30 mouse cellular contexts compared by ENCODE assay signal in the genomic region with DNA sequence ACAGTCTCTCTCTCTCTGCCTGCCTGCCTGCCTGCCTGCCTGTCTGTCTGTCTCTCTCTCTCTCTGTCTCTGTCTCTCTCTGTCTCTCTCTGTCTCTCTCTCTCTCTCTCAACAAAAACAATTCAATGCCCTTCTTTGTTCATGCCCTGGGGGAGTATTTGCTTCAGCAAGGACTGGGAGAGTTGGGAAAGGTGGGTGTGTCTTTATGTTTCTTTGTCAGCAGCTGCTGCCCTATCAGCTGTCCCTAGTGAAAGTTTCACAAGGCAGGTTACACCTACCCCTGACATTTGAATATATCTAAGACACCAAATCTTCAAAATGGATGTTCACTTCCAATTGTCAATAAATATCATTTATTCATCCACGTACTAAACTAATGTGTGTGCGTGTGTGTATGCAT. TPM values are rescaled to one million over a fixed set of nuclear protein-coding genes. Genes with fewer than 3 reads are reported as not detected.
"Had no signal": no experiment of that assay in that cellular context is flagged by ENCODE, and none has a peak within 500 bp of the region (broad histone marks: within the 10 kb centered on the region; RNA-seq: fewer than 3 reads in every experiment).

No protein-coding gene starts in this region.

- H3K9ac ChIP-seq: heart, embryonic 12.5 days; hindbrain, embryonic 13.5 days; hindbrain, embryonic 15.5 days; intestine, embryonic 15.5 days; limb, embryonic 12.5 days; liver, embryonic 13.5 days; liver, embryonic 15.5 days; liver, postnatal 0 days had no signal

- H3K9me3 ChIP-seq: heart, embryonic 10.5 days; heart, embryonic 12.5 days; hindbrain, embryonic 13.5 days; hindbrain, embryonic 15.5 days; intestine, embryonic 15.5 days; limb, embryonic 10.5 days; limb, embryonic 12.5 days; liver, embryonic 13.5 days; liver, embryonic 15.5 days had no signal

- H3K4me3 ChIP-seq: heart, embryonic 10.5 days; heart, embryonic 12.5 days; hindbrain, embryonic 13.5 days; hindbrain, embryonic 15.5 days; intestine, embryonic 15.5 days; layer of hippocampus, adult 2 months; limb, embryonic 10.5 days; limb, embryonic 12.5 days; liver, embryonic 13.5 days; liver, embryonic 15.5 days had no signal

- H3K4me2 ChIP-seq: heart, embryonic 12.5 days; hindbrain, embryonic 13.5 days; hindbrain, embryonic 15.5 days; intestine, embryonic 15.5 days; limb, embryonic 12.5 days; liver, embryonic 11.5 days; liver, embryonic 13.5 days; liver, embryonic 15.5 days had no signal

- H3K36me3 ChIP-seq: heart, embryonic 10.5 days; heart, embryonic 12.5 days; hindbrain, embryonic 13.5 days; hindbrain, embryonic 15.5 days; intestine, embryonic 15.5 days; limb, embryonic 10.5 days; limb, embryonic 12.5 days; liver, embryonic 13.5 days; liver, embryonic 15.5 days had no signal

- H3K4me1 ChIP-seq: heart, embryonic 10.5 days; heart, embryonic 12.5 days; hindbrain, embryonic 13.5 days; hindbrain, embryonic 15.5 days; intestine, embryonic 15.5 days; limb, embryonic 10.5 days; liver, embryonic 13.5 days; liver, embryonic 15.5 days had no signal

- ATAC-seq: hindbrain, postnatal 0 days; intestine, embryonic 15.5 days; intestine, postnatal 0 days; liver, postnatal 0 days had no signal

- H3K27ac ChIP-seq: heart, embryonic 10.5 days; hindbrain, embryonic 13.5 days; hindbrain, embryonic 15.5 days; hindbrain, postnatal 0 days; intestine, embryonic 15.5 days; layer of hippocampus, adult 2 months; limb, embryonic 10.5 days; limb, embryonic 12.5 days; liver, embryonic 13.5 days; liver, embryonic 15.5 days had no signal

- DNase-seq: gastrocnemius, postnatal 14 days; gastrocnemius, postnatal 36 days; heart, adult 18-20 months; heart, postnatal 10 days; heart, postnatal 4 days; kidney, adult 18-20 months; kidney, adult 8-10 months; kidney, postnatal 10 days; kidney, postnatal 25 days; kidney, postnatal 4 days; liver; liver, embryonic 13.5 days; liver, postnatal 0 days had no signal

- H3K27me3 ChIP-seq: heart, embryonic 12.5 days; hindbrain, embryonic 13.5 days; hindbrain, embryonic 15.5 days; intestine, embryonic 15.5 days; limb, embryonic 12.5 days; liver, embryonic 13.5 days; liver, embryonic 15.5 days had no signal

RNA-seq across cellular contexts. Expression of gene Trh, which starts 14.9 kb away (rescaled TPM):
- total RNA-seq: gastrocnemius, adult 18-20 months; gastrocnemius, adult 8-10 months; gastrocnemius, postnatal 14 days; gastrocnemius, postnatal 36 days; heart, adult 18-20 months; heart, adult 8-10 months; heart, postnatal 10 days; heart, postnatal 25 days; heart, postnatal 4 days had no signal
- polyA plus RNA-seq: gonadal fat pad, adult 2 months; limb, embryonic 10.5 days; limb, embryonic 12.5 days; liver, embryonic 11.5 days; liver, embryonic 13.5 days; liver, embryonic 15.5 days had no signal
